In genomic region chr13:96997080-96997479, GRCm38 (mm10) we compare ENCODE assay signal across 21 mouse cellular contexts. TPM values are rescaled to one million over a fixed set of nuclear protein-coding genes. Genes with fewer than 3 reads are reported as not detected.
"Had no signal": no experiment of that assay in that cellular context is flagged by ENCODE, and none has a peak within 500 bp of the region (broad histone marks: within the 10 kb centered on the region; RNA-seq: fewer than 3 reads in every experiment).

No protein-coding gene starts in this region.

- ATAC-seq: lung, postnatal 0 days; midbrain, embryonic 15.5 days had no signal

- H3K27me3 ChIP-seq: kidney, embryonic 15.5 days; midbrain, embryonic 15.5 days; neural tube, embryonic 12.5 days; stomach, embryonic 15.5 days had no signal

- H3K27ac ChIP-seq: kidney, embryonic 15.5 days; left cerebral cortex, adult 2 months; limb, embryonic 10.5 days; midbrain, embryonic 15.5 days; neural tube, embryonic 12.5 days; stomach, embryonic 15.5 days had no signal

- DNase-seq: kidney, adult 18-20 months; kidney, postnatal 14 days; lung, adult 2 months; lung, postnatal 4 days; thymus, postnatal 4 days had no signal

- H3K9me3 ChIP-seq: kidney, embryonic 15.5 days; limb, embryonic 10.5 days; megakaryocyte, embryonic 14.5 days; midbrain, embryonic 15.5 days; neural tube, embryonic 12.5 days; stomach, embryonic 15.5 days had no signal

- H3K36me3 ChIP-seq: kidney, embryonic 15.5 days; limb, embryonic 10.5 days; midbrain, embryonic 15.5 days; neural tube, embryonic 12.5 days; stomach, embryonic 15.5 days had no signal

- H3K9ac ChIP-seq: kidney, embryonic 15.5 days; midbrain, embryonic 15.5 days; neural tube, embryonic 12.5 days; stomach, embryonic 15.5 days had no signal

- H3K4me3 ChIP-seq: kidney, embryonic 15.5 days; left cerebral cortex, adult 2 months; limb, embryonic 10.5 days; megakaryocyte, embryonic 14.5 days; midbrain, embryonic 15.5 days; neural tube, embryonic 12.5 days; stomach, embryonic 15.5 days had no signal

- H3K4me2 ChIP-seq: kidney, embryonic 15.5 days; midbrain, embryonic 11.5 days; midbrain, embryonic 15.5 days; neural tube, embryonic 12.5 days; stomach, embryonic 15.5 days had no signal

- H3K4me1 ChIP-seq: kidney, embryonic 15.5 days; limb, embryonic 10.5 days; midbrain, embryonic 15.5 days; neural tube, embryonic 12.5 days; stomach, embryonic 15.5 days had no signal

RNA-seq across cellular contexts. Expression of gene 1700029F12Rik, which starts 37.1 kb away (rescaled TPM):
- total RNA-seq: layer of hippocampus, adult 8-10 months; layer of hippocampus, postnatal 25 days; left cerebral cortex, adult 2 months; left cerebral cortex, postnatal 14 days; monocyte, adult 5-6 weeks; neutrophil, adult 5-6 weeks had no signal
- polyA plus RNA-seq: kidney, embryonic 15.5 days; large intestine, adult 2 months; limb, embryonic 10.5 days; limb, embryonic 14.5 days; lung, adult 2 months; lung, postnatal 0 days; midbrain, embryonic 11.5 days; midbrain, embryonic 15.5 days; neural tube, embryonic 12.5 days; stomach, embryonic 15.5 days had no signal
